Mouse (Mus musculus) hindbrain, embryonic 14.5 days (tissue): ENCODE measurements at regions not wholly inside any gene's neighbourhood (a gene's known extent, or its start where the extent isn't known, plus 50 kb on each side); places are given as distances from the start of the nearest gene placed in this dataset.

Experiments used
- ATAC-seq: fragments of 200-750 bp; cut with Nextera tagmentation; 2 replicates; pipeline ENCODE4 v1.8.0; 2017; ENCODE audit warnings: moderate number of reproducible peaks, mild to moderate bottlenecking, moderate TSS enrichment, moderate library complexity; ENCODE audit not compliant: low FRiP score
- DNase-seq: peaks from one replicate; pipeline ENCODE4 v3.0.0-alpha.2; 2015; ENCODE audit warnings: low spot score
- H3K27ac ChIP-seq: fragments of 300-500 bp; sonication (generic); 2 replicates; pipeline ENCODE4 v1.5.1; 2014; ENCODE audit warnings: mild to moderate bottlenecking, moderate library complexity
- H3K27me3 ChIP-seq: fragments of 300-500 bp; sonication (generic); 2 replicates; pipeline ENCODE4 v1.6.1; 2014; ENCODE audit warnings: mild to moderate bottlenecking, low read length, mixed read lengths; ENCODE audit not compliant: control insufficient read depth, insufficient read depth
- H3K36me3 ChIP-seq: fragments of 300-500 bp; sonication (generic); replicated peaks from 2 replicates; pipeline ENCODE4 v1.6.1; 2014; ENCODE audit not compliant: control insufficient read depth, insufficient read depth
- H3K4me1 ChIP-seq: fragments of 300-500 bp; sonication (generic); replicated peaks from 2 replicates; pipeline ENCODE4 v1.6.1; 2014; ENCODE audit warnings: antibody characterized with exemption, low read length, mixed read lengths; ENCODE audit not compliant: control insufficient read depth, insufficient read depth
- H3K4me2 ChIP-seq: fragments of 300-500 bp; sonication (generic); replicated peaks from 2 replicates; pipeline ENCODE4 v1.6.1; 2014; ENCODE audit warnings: mild to moderate bottlenecking, moderate library complexity
- H3K4me3 ChIP-seq: fragments of 300-500 bp; sonication (generic); replicated peaks from 2 replicates; pipeline ENCODE4 v1.5.1; 2014; ENCODE audit warnings: mild to moderate bottlenecking, low read length
- H3K9ac ChIP-seq: fragments of 300-500 bp; sonication (generic); 2 replicates; pipeline ENCODE4 v1.6.1; 2014
- H3K9me3 ChIP-seq: fragments of 300-500 bp; sonication (generic); 2 replicates; pipeline ENCODE4 v1.6.1; 2016; ENCODE audit warnings: low read length; ENCODE audit not compliant: control insufficient read depth
- WGBS: fragments of 180-500 bp; shearing (Covaris S2); extraction: QIAGEN DNeasy Blood & Tissue Kit; methylation state at CpG from one replicate; pipeline ENCODE4 v1.1.7; 2014; 5-methylcytosine and 5-hydroxymethylcytosine counted together

- no peak overlapping the region for H3K9ac ChIP-seq
- no peaks in the 10 kb centered on the region for H3K36me3 ChIP-seq
- WGBS: 60% methylated on average over 2 of the region's 2 CpGs
- no peaks in the 10 kb centered on the region for H3K9me3 ChIP-seq
- H3K27me3 ChIP-seq: no peaks in the 10 kb centered on the region
- ATAC-seq (no peak), DNase-seq (no peak)
- no peak overlapping the region for H3K4me2 ChIP-seq
- no peaks in the 10 kb centered on the region for H3K4me1 ChIP-seq
- no peak overlapping the region for H3K27ac ChIP-seq
- H3K4me3 ChIP-seq: no peak overlapping the region
Measured at GRCm38 (mm10) chr14:17156402-17156954, 337.5 kb upstream of the Rarb start.

- H3K27ac ChIP-seq: no peak overlapping the region
- 94% methylated on average over 1 of the region's 1 CpGs for WGBS
- no peaks in the 10 kb centered on the region for H3K9me3 ChIP-seq
- no peak overlapping the region for H3K4me3 ChIP-seq
- H3K9ac ChIP-seq: no peak overlapping the region
- H3K4me1 ChIP-seq: no peaks in the 10 kb centered on the region
- H3K27me3 ChIP-seq: no peaks in the 10 kb centered on the region
- H3K36me3 ChIP-seq: no peaks in the 10 kb centered on the region
- DNase-seq (no peak), ATAC-seq (no peak)
- no peak overlapping the region for H3K4me2 ChIP-seq
Measured at GRCm38 (mm10) chr14:17120679-17121078, 301.7 kb upstream of the Rarb start.

GRCm38 (mm10) chr14:17106668-17107067 lies 287.7 kb upstream of the Rarb start:
- Histone ChIP-seq H3K4me1 (no peaks in the 10 kb centered on the region), H3K4me2 (no peak overlapping the region), H3K36me3 (no peaks in the 10 kb centered on the region), H3K4me3 (no peak overlapping the region), H3K27me3 (no peaks in the 10 kb centered on the region), H3K9ac (no peak overlapping the region), H3K9me3 (no peaks in the 10 kb centered on the region), H3K27ac (no peak overlapping the region)
- DNase-seq: no peak
- WGBS: 97% methylated on average over 1 of the region's 1 CpGs
- ATAC-seq: no peak

- Histone ChIP-seq H3K27ac (no peak overlapping the region), H3K4me2 (no peak overlapping the region), H3K36me3 (no peaks in the 10 kb centered on the region), H3K4me3 (no peak overlapping the region), H3K4me1 (no peaks in the 10 kb centered on the region), H3K9ac (no peak overlapping the region), H3K9me3 (no peaks in the 10 kb centered on the region), H3K27me3 (no peaks in the 10 kb centered on the region)
- DNase-seq (no peak), ATAC-seq (no peak)
Measured at GRCm38 (mm10) chr14:17102486-17102885, 283.5 kb upstream of the Rarb start.

- Histone ChIP-seq H3K27ac (no peak overlapping the region), H3K9me3 (no peaks in the 10 kb centered on the region), H3K4me1 (peaks cover 4% of the 10 kb centered on the region; the same call in 1 of the 2 replicates), H3K4me3 (no peak overlapping the region), H3K4me2 (no peak overlapping the region), H3K36me3 (no peaks in the 10 kb centered on the region), H3K9ac (no peak overlapping the region), H3K27me3 (no peaks in the 10 kb centered on the region)
- no peak for ATAC-seq
- no peak for DNase-seq
- 19% methylated on average over 4 of the region's 4 CpGs for WGBS
Measured at GRCm38 (mm10) chr14:17090573-17090937, 271.6 kb upstream of the Rarb start.

- Histone ChIP-seq H3K9ac (no peak overlapping the region), H3K27me3 (no peaks in the 10 kb centered on the region), H3K4me1 (peaks cover 4% of the 10 kb centered on the region; the same call in 1 of the 2 replicates), H3K27ac (no peak overlapping the region), H3K9me3 (no peaks in the 10 kb centered on the region), H3K4me2 (no peak overlapping the region), H3K4me3 (no peak overlapping the region), H3K36me3 (no peaks in the 10 kb centered on the region)
- DNase-seq (no peak), ATAC-seq (no peak)
- 13% methylated on average over 3 of the region's 3 CpGs for WGBS
Measured at GRCm38 (mm10) chr14:17089640-17090572, 270.9 kb upstream of the Rarb start.

GRCm38 (mm10) chr14:17089089-17089634 lies 270.2 kb upstream of the Rarb start:
- Histone ChIP-seq H3K4me3 (no peak overlapping the region), H3K27me3 (no peaks in the 10 kb centered on the region), H3K4me2 (no peak overlapping the region), H3K4me1 (peaks cover 4% of the 10 kb centered on the region; the same call in 1 of the 2 replicates), H3K27ac (no peak overlapping the region), H3K36me3 (no peaks in the 10 kb centered on the region), H3K9ac (no peak overlapping the region), H3K9me3 (no peaks in the 10 kb centered on the region)
- ATAC-seq: no peak
- DNase-seq: no peak

GRCm38 (mm10) chr14:17087828-17088227 lies 268.9 kb upstream of the Rarb start:
- H3K27ac ChIP-seq: no peak overlapping the region
- WGBS: 95% methylated on average over 1 of the region's 1 CpGs
- no peak overlapping the region for H3K9ac ChIP-seq
- H3K4me2 ChIP-seq: no peak overlapping the region
- no peak for DNase-seq
- no peaks in the 10 kb centered on the region for H3K27me3 ChIP-seq
- no peak overlapping the region for H3K4me3 ChIP-seq
- no peaks in the 10 kb centered on the region for H3K9me3 ChIP-seq
- no peak for ATAC-seq
- peaks cover 4% of the 10 kb centered on the region; the same call in 1 of the 2 replicates for H3K4me1 ChIP-seq
- H3K36me3 ChIP-seq: no peaks in the 10 kb centered on the region

- Histone ChIP-seq H3K9me3 (no peaks in the 10 kb centered on the region), H3K4me1 (no peaks in the 10 kb centered on the region), H3K27me3 (no peaks in the 10 kb centered on the region), H3K4me2 (no peak overlapping the region), H3K36me3 (no peaks in the 10 kb centered on the region), H3K27ac (no peak overlapping the region), H3K9ac (no peak overlapping the region), H3K4me3 (no peak overlapping the region)
- DNase-seq (no peak), ATAC-seq (no peak)
- WGBS: 64% methylated on average over 2 of the region's 2 CpGs
Measured at GRCm38 (mm10) chr14:17083907-17084306, 265.0 kb upstream of the Rarb start.
